Comparison of ENCODE assay signal across 8 mouse cellular contexts in genomic region chr8:70477269-70477982, GRCm38 (mm10). TPM values are rescaled to one million over a fixed set of nuclear protein-coding genes. Genes with fewer than 3 reads are reported as not detected.
DNase-seq lines count a peak whose midpoint lies in the region; ATAC-seq and TF ChIP-seq lines count a peak whose summit lies in the region.

No protein-coding gene starts in this region.

- peaks cover 42% of the 10 kb centered on the region for H3K79me2 ChIP-seq in myocyte (ENCODE audit: control insufficient read depth, insufficient read depth)

- H3K36me3 ChIP-seq in heart, embryonic 14.5 days (ENCODE audit: control insufficient read depth, insufficient read depth, low read length), result no peaks in the 10 kb centered on the region
- H3K36me3 ChIP-seq in limb, embryonic 11.5 days (ENCODE audit: control insufficient read depth, insufficient read depth, low read length), result no peaks in the 10 kb centered on the region
- H3K36me3 ChIP-seq in myocyte (ENCODE audit: control insufficient read depth, insufficient read depth), result no peaks in the 10 kb centered on the region

- H3K4me3 ChIP-seq in heart, embryonic 14.5 days (ENCODE audit: control insufficient read depth in 1 of 2, insufficient read depth in 1 of 2, low read depth in 1 of 2, low read length in 2 of 2), result peak overlapping the region; percentile 57 to 80
- peak overlapping the region; percentile 79 for H3K4me3 ChIP-seq in limb, embryonic 11.5 days (ENCODE audit: low read depth, low read length)
- H3K4me3 ChIP-seq in myocyte, result peak overlapping the region; percentile 65

- ATAC-seq in heart, embryonic 14.5 days (ENCODE audit: insufficient number of reproducible peaks, insufficient read depth, low FRiP score, low read depth), result peak; percentile 14; the same call in 1 of the 2 replicates
- ATAC-seq in limb, embryonic 11.5 days (ENCODE audit: insufficient number of reproducible peaks, low FRiP score, low TSS enrichment, low read depth), result peak; percentile 27

- peaks cover 17% of the 10 kb centered on the region for H3K27me3 ChIP-seq in heart, embryonic 14.5 days (ENCODE audit: control insufficient read depth, insufficient read depth, low read length)
- no peaks in the 10 kb centered on the region for H3K27me3 ChIP-seq in limb, embryonic 11.5 days (ENCODE audit: control insufficient read depth, insufficient read depth, low read length)
- no peaks in the 10 kb centered on the region for H3K27me3 ChIP-seq in myocyte (ENCODE audit: control insufficient read depth, insufficient read depth, insufficient read length)

- no peak for TF ChIP-seq POLR2A in myocyte (IDR thresholded peaks at IDR 0.05; ENCODE audit: insufficient read length, low read depth)

- no peaks in the 10 kb centered on the region for H3K9me3 ChIP-seq in heart, embryonic 14.5 days (ENCODE audit: control insufficient read depth, low read length)
- H3K9me3 ChIP-seq in limb, embryonic 11.5 days (ENCODE audit: control insufficient read depth, low read length), result no peaks in the 10 kb centered on the region

- intact Hi-C loops in heart, postnatal 14 days (cut with DNase I), result no loop called here

- DNase-seq in heart, postnatal 14 days, result no peak
- DNase-seq in adipocyte (ENCODE audit: low spot score), result peak; percentile 39
- peak; percentile 51 for DNase-seq in forelimb bud, embryonic 11.5 days (ENCODE audit: low read depth, low spot score)
- peak; percentile 71 for DNase-seq in limb, embryonic 11.5 days (ENCODE audit: low spot score)
- DNase-seq in gastrocnemius, adult 8-10 months (ENCODE audit: low spot score in 2 of 2), result no peak
- DNase-seq in frontal cortex, postnatal 36 days (ENCODE audit: low spot score in 2 of 2), result no peak

- peak overlapping the region; percentile 28 for H3ac ChIP-seq in myocyte (ENCODE audit: control insufficient read depth, insufficient read length)

- peaks cover 9 to 12% of the 10 kb centered on the region in 2 experiments; a peak in 3 of 4 replicates for H3K4me1 ChIP-seq in heart, embryonic 14.5 days (ENCODE audit: control insufficient read depth in 2 of 2, insufficient read depth in 2 of 2, low read length in 2 of 2)
- H3K4me1 ChIP-seq in limb, embryonic 11.5 days (ENCODE audit: control insufficient read depth, insufficient read depth, low read length), result peaks cover 10% of the 10 kb centered on the region; the same call in 1 of the 2 replicates

- H3K27ac ChIP-seq in heart, embryonic 14.5 days (replicated peaks in 1 of 2; ENCODE audit: control insufficient read depth in 1 of 2, insufficient read depth in 1 of 2, low read depth in 2 of 2, low read length in 2 of 2), result no peak overlapping the region
- H3K27ac ChIP-seq in limb, embryonic 11.5 days (replicated peaks; ENCODE audit: low read depth, low read length), result peak overlapping the region; percentile 30; the same call in 1 of the 2 replicates

- H3K9ac ChIP-seq in heart, embryonic 14.5 days (ENCODE audit: low read length), result peak overlapping the region; percentile 88; the same call in 1 of the 2 replicates
- H3K9ac ChIP-seq in limb, embryonic 11.5 days (ENCODE audit: low read length), result no peak overlapping the region

- WGBS in heart, embryonic 14.5 days, result 3% methylated on average over 21 of the region's 21 CpGs
- WGBS in limb, embryonic 11.5 days, result 1% methylated on average over 21 of the region's 21 CpGs

- peak overlapping the region; percentile 89 for H3K4me2 ChIP-seq in heart, embryonic 14.5 days (ENCODE audit: low read length)
- peak overlapping the region; percentile 87 for H3K4me2 ChIP-seq in limb, embryonic 11.5 days (ENCODE audit: low read depth, severe bottlenecking)
- peak overlapping the region; percentile 94 for H3K4me2 ChIP-seq in myocyte (ENCODE audit: low read depth)

TF ChIP-seq in myocyte, 11 proteins besides CTCF, POLR2A, EP300 and RAD21:
- TF ChIP-seq E2F4 (IDR thresholded peaks at IDR 0.05; ENCODE audit: insufficient read depth) (no peak), MYOG (IDR thresholded peaks at IDR 0.05; ENCODE audit: control insufficient read depth in 1 of 3, insufficient read depth in 1 of 3, insufficient read length in 2 of 3, low read depth in 2 of 3) (no peak), SRF (IDR thresholded peaks at IDR 0.05; ENCODE audit: control insufficient read depth, insufficient read length, low read depth) (no peak), POLR2AphosphoS2 (IDR thresholded peaks at IDR 0.05; ENCODE audit: insufficient read length, low read depth) (no peak), MAX (IDR thresholded peaks at IDR 0.05; ENCODE audit: low read depth) (no peak), CEBPB (IDR thresholded peaks at IDR 0.05; ENCODE audit: insufficient read depth, poor library complexity, severe bottlenecking) (no peak), REST (IDR thresholded peaks at IDR 0.05; ENCODE audit: insufficient read depth, insufficient read length) (no peak), TCF3 (IDR thresholded peaks at IDR 0.05; ENCODE audit: insufficient read length, low read depth) (no peak), MYOD1 (IDR thresholded peaks at IDR 0.05; ENCODE audit: control insufficient read depth in 1 of 3, insufficient read length in 2 of 3, low read depth in 2 of 3) (no peak), TCF12 (IDR thresholded peaks at IDR 0.05; ENCODE audit: insufficient read depth, poor library complexity, severe bottlenecking) (no peak), USF1 (IDR thresholded peaks at IDR 0.05; ENCODE audit: low read depth) (no peak)

RNA-seq across cellular contexts. Expression of gene Klhl26, which starts 0.7 kb away (rescaled TPM):
- polyA plus RNA-seq in heart, embryonic 14.5 days (2014; fragmentation: Nextera tagmentation; extraction: Ambion mirVana), result 9.6 and 9.8 TPM in 2 replicates
- total RNA-seq in heart, postnatal 14 days (2021), result 1 to 10 TPM; 5.5 to 6.9 TPM
- 18.9 and 21.7 TPM in 2 replicates for polyA plus RNA-seq in limb, embryonic 11.5 days (2014; fragmentation: Nextera tagmentation; extraction: Ambion mirVana)
- 32.5 TPM for polyA plus RNA-seq in myocyte (2012; fragmentation: generic; extraction: Trizol)
- 1 to 10 TPM; 6.6 to 9.7 (median 7.5) TPM for total RNA-seq in gastrocnemius, adult 8-10 months (2022)

RNA-seq across cellular contexts. Expression of gene Tmem59l, which starts 9.7 kb away (rescaled TPM):
- 0.31 TPM in 1 of 2 replicates, not detected in the other for polyA plus RNA-seq in heart, embryonic 14.5 days (2014; fragmentation: Nextera tagmentation; extraction: Ambion mirVana)
- not detected for total RNA-seq in heart, postnatal 14 days (2021)
- polyA plus RNA-seq in limb, embryonic 11.5 days (2014; fragmentation: Nextera tagmentation; extraction: Ambion mirVana), result 20.0 and 20.8 TPM in 2 replicates
- polyA plus RNA-seq in myocyte (2012; fragmentation: generic; extraction: Trizol), result 0.04 TPM
- not detected for total RNA-seq in gastrocnemius, adult 8-10 months (2022)

RNA-seq across cellular contexts. Expression of gene Crlf1, which starts 15.5 kb away (rescaled TPM):
- 0.42 and 2.0 TPM in 2 replicates for polyA plus RNA-seq in heart, embryonic 14.5 days (2014; fragmentation: Nextera tagmentation; extraction: Ambion mirVana)
- total RNA-seq in heart, postnatal 14 days (2021), result under 1 TPM; 0.22 to 0.29 TPM
- polyA plus RNA-seq in limb, embryonic 11.5 days (2014; fragmentation: Nextera tagmentation; extraction: Ambion mirVana), result 85.8 and 102 TPM in 2 replicates
- polyA plus RNA-seq in myocyte (2012; fragmentation: generic; extraction: Trizol), result 99.1 TPM
- total RNA-seq in gastrocnemius, adult 8-10 months (2022), result 1 to 10 TPM; 1.1 to 2.5 (median 2.3) TPM

RNA-seq across cellular contexts. Expression of gene Rex1bd, which starts 29.1 kb away (rescaled TPM):
- 129 and 138 TPM in 2 replicates for polyA plus RNA-seq in heart, embryonic 14.5 days (2014; fragmentation: Nextera tagmentation; extraction: Ambion mirVana)
- 100 to 1,000 TPM; 105 TPM for total RNA-seq in heart, postnatal 14 days (2021)
- 126 and 138 TPM in 2 replicates for polyA plus RNA-seq in limb, embryonic 11.5 days (2014; fragmentation: Nextera tagmentation; extraction: Ambion mirVana)
- 259 TPM for polyA plus RNA-seq in myocyte (2012; fragmentation: generic; extraction: Trizol)
- 100 to 1,000 TPM; 175 to 196 (median 181) TPM for total RNA-seq in gastrocnemius, adult 8-10 months (2022)

RNA-seq across cellular contexts. Expression of gene Uba52, which starts 33.2 kb away (rescaled TPM):
- polyA plus RNA-seq in heart, embryonic 14.5 days (2014; fragmentation: Nextera tagmentation; extraction: Ambion mirVana), result 900 and 1,040 TPM in 2 replicates
- total RNA-seq in heart, postnatal 14 days (2021), result 1,000 to 10,000 TPM; 1,458 to 1,541 TPM
- polyA plus RNA-seq in limb, embryonic 11.5 days (2014; fragmentation: Nextera tagmentation; extraction: Ambion mirVana), result 926 and 927 TPM in 2 replicates
- 2,253 TPM for polyA plus RNA-seq in myocyte (2012; fragmentation: generic; extraction: Trizol)
- 100 to 1,000 TPM; 794 to 918 (median 839) TPM for total RNA-seq in gastrocnemius, adult 8-10 months (2022)

Comparison
In these comparisons a context has a peak if more than half of its experiments do, and no peak if none do; other contexts are left out.
1. DNase-seq: peak in adipocyte (single experiment), forelimb bud, embryonic 11.5 days (single experiment) and limb, embryonic 11.5 days (single experiment); none in heart, postnatal 14 days (0 of 2), gastrocnemius, adult 8-10 months (0 of 2) and frontal cortex, postnatal 36 days (0 of 2).
2. RNA of gene Tmem59l, which starts 9.7 kb away (polyA plus RNA-seq): 20.0 to 20.8 TPM in limb, embryonic 11.5 days; 0.31 TPM in heart, embryonic 14.5 days and 0.04 TPM in myocyte (single experiment); every median in the first group is over 10 times any median in the second.
3. RNA of gene Crlf1, which starts 15.5 kb away (polyA plus RNA-seq): 99.1 TPM in myocyte (single experiment) and 85.8 to 102 TPM in limb, embryonic 11.5 days; 0.42 to 2.0 TPM in heart, embryonic 14.5 days; every median in the first group is over 10 times any median in the second.
4. Peak in every context shown above with its lines, with median percentiles within 50 percentile points of each other: H3K4me2 ChIP-seq and H3K4me3 ChIP-seq.